Mouse (Mus musculus): ENCODE measurements at regions not wholly inside any gene's neighbourhood (a gene's known extent, or its start where the extent isn't known, plus 50 kb on each side); places are given as distances from the start of the nearest gene placed in this dataset.

- H3K27ac ChIP-seq (ENCODE audit: low read depth, low read length): no peak overlapping the region
- WGBS: 74% methylated on average over 2 of the region's 2 CpGs
These were observed 145.9 kb downstream of the BC067074 start for GRCm38 (mm10) chr13:113438872-113439271.

GRCm38 (mm10) chr13:113436288-113436687, 143.3 kb downstream of the BC067074 start:
- 88% methylated on average over 3 of the region's 3 CpGs for WGBS
- Histone ChIP-seq H3K4me1 (ENCODE audit: control insufficient read depth, insufficient read depth, low read length) (no peaks in the 10 kb centered on the region), H3K4me2 (ENCODE audit: low read depth, low read length) (no peak overlapping the region), H3K27me3 (ENCODE audit: control insufficient read depth, insufficient read depth, low read length) (no peaks in the 10 kb centered on the region), H3K36me3 (ENCODE audit: control insufficient read depth, insufficient read depth, low read length) (no peaks in the 10 kb centered on the region), H3K9ac (replicated peaks; ENCODE audit: low read depth, low read length) (no peak overlapping the region), H3K4me3 (ENCODE audit: low read depth, low read length) (no peak overlapping the region), H3K9me3 (ENCODE audit: control insufficient read depth, low read length) (no peaks in the 10 kb centered on the region), H3K27ac (ENCODE audit: low read depth, low read length) (no peak overlapping the region)
- no peak for ATAC-seq (ENCODE audit: low read depth)

More at GRCm38 (mm10) chr13:113438872-113439271, 145.9 kb downstream of the BC067074 start:
- Histone ChIP-seq H3K4me3 (ENCODE audit: low read depth, low read length) (no peak overlapping the region), H3K9me3 (ENCODE audit: control insufficient read depth, low read length) (no peaks in the 10 kb centered on the region), H3K27me3 (ENCODE audit: control insufficient read depth, insufficient read depth, low read length) (no peaks in the 10 kb centered on the region), H3K9ac (replicated peaks; ENCODE audit: low read depth, low read length) (no peak overlapping the region), H3K4me2 (ENCODE audit: low read depth, low read length) (no peak overlapping the region), H3K36me3 (ENCODE audit: control insufficient read depth, insufficient read depth, low read length) (no peaks in the 10 kb centered on the region), H3K4me1 (ENCODE audit: control insufficient read depth, insufficient read depth, low read length) (no peaks in the 10 kb centered on the region)
- no peak for ATAC-seq (ENCODE audit: low read depth)

- Histone ChIP-seq H3K27ac (ENCODE audit: low read depth, low read length) (no peak overlapping the region), H3K27me3 (ENCODE audit: control insufficient read depth, insufficient read depth, low read length) (no peaks in the 10 kb centered on the region), H3K9me3 (ENCODE audit: control insufficient read depth, low read length) (no peaks in the 10 kb centered on the region), H3K36me3 (ENCODE audit: control insufficient read depth, insufficient read depth, low read length) (no peaks in the 10 kb centered on the region), H3K4me3 (ENCODE audit: low read depth, low read length) (no peak overlapping the region), H3K9ac (replicated peaks; ENCODE audit: low read depth, low read length) (no peak overlapping the region), H3K4me1 (ENCODE audit: control insufficient read depth, insufficient read depth, low read length) (no peaks in the 10 kb centered on the region), H3K4me2 (ENCODE audit: low read depth, low read length) (no peak overlapping the region)
- WGBS: 89% methylated on average over 4 of the region's 4 CpGs
- ATAC-seq (ENCODE audit: low read depth): no peak
These were observed 142.2 kb downstream of the BC067074 start for GRCm38 (mm10) chr13:113435117-113435516.

GRCm38 (mm10) chr13:113433456-113433855, 140.5 kb downstream of the BC067074 start:
- no peak for ATAC-seq (ENCODE audit: low read depth)

GRCm38 (mm10) chr13:113429615-113430014, 136.7 kb downstream of the BC067074 start:
- H3K4me1 ChIP-seq (ENCODE audit: control insufficient read depth, insufficient read depth, low read length): no peaks in the 10 kb centered on the region
- no peak overlapping the region for H3K4me3 ChIP-seq (ENCODE audit: low read depth, low read length)
- WGBS: 36% methylated on average over 3 of the region's 3 CpGs
- ATAC-seq (ENCODE audit: low read depth): no peak
- no peaks in the 10 kb centered on the region for H3K36me3 ChIP-seq (ENCODE audit: control insufficient read depth, insufficient read depth, low read length)
- H3K9me3 ChIP-seq (ENCODE audit: control insufficient read depth, low read length): no peaks in the 10 kb centered on the region
- H3K4me2 ChIP-seq (ENCODE audit: low read depth, low read length): no peak overlapping the region
- no peak overlapping the region for H3K9ac ChIP-seq (replicated peaks; ENCODE audit: low read depth, low read length)
- H3K27ac ChIP-seq (ENCODE audit: low read depth, low read length): no peak overlapping the region
- H3K27me3 ChIP-seq (ENCODE audit: control insufficient read depth, insufficient read depth, low read length): no peaks in the 10 kb centered on the region

More at GRCm38 (mm10) chr13:113433456-113433855, 140.5 kb downstream of the BC067074 start:
- H3K27ac ChIP-seq (ENCODE audit: low read depth, low read length): no peak overlapping the region
- no peaks in the 10 kb centered on the region for H3K4me1 ChIP-seq (ENCODE audit: control insufficient read depth, insufficient read depth, low read length)
- 70% methylated on average over 5 of the region's 5 CpGs for WGBS
- H3K27me3 ChIP-seq (ENCODE audit: control insufficient read depth, insufficient read depth, low read length): no peaks in the 10 kb centered on the region
- no peaks in the 10 kb centered on the region for H3K36me3 ChIP-seq (ENCODE audit: control insufficient read depth, insufficient read depth, low read length)
- H3K4me2 ChIP-seq (ENCODE audit: low read depth, low read length): no peak overlapping the region
- H3K4me3 ChIP-seq (ENCODE audit: low read depth, low read length): no peak overlapping the region
- H3K9me3 ChIP-seq (ENCODE audit: control insufficient read depth, low read length): no peaks in the 10 kb centered on the region
- H3K9ac ChIP-seq (replicated peaks; ENCODE audit: low read depth, low read length): no peak overlapping the region

Measured in neural tube, embryonic 14.5 days (tissue).